Mouse (Mus musculus) retina, postnatal 1 day (tissue): ENCODE measurements around the gene Nol6.
A peak's percentile ranks its signal among the peaks of the same experiment; 100 is the strongest.
"Not testable (repeated sequence)": the region's sequence is repeated elsewhere in the genome, so short reads cannot be mapped to it uniquely, and the experiment has no call there.

Experiments used
- DNase-seq: peaks from one replicate; pipeline ENCODE4 v3.0.0-alpha.2; 2012

The Nol6 gene

GRCm38 (mm10) chr4:41116817-41117216 is 7.4 kb downstream of the Nol6 start:
- no peak for DNase-seq

- DNase-seq = no peak
Measured at GRCm38 (mm10) chr4:41115793-41116192, 8.5 kb downstream of the Nol6 start.

GRCm38 (mm10) chr4:41115074-41115473 is 9.2 kb downstream of the Nol6 start:
- DNase-seq = no peak

GRCm38 (mm10) chr4:41114358-41115070 is 9.7 kb downstream of the Nol6 start:
- no peak for DNase-seq

- no peak for DNase-seq
Measured at GRCm38 (mm10) chr4:41108717-41109425, 15.4 kb downstream of the Nol6 start.

- DNase-seq = peak; percentile 82
Measured at GRCm38 (mm10) chr4:41107440-41107839, 16.8 kb downstream of the Nol6 start.

- DNase-seq = no peak
Measured at GRCm38 (mm10) chr4:41102901-41103300, 21.4 kb downstream of the Nol6 start.

- no peak for DNase-seq
Measured at GRCm38 (mm10) chr4:41100986-41101385, 23.3 kb downstream of the Nol6 start.

GRCm38 (mm10) chr4:41098577-41098951 is 25.7 kb downstream of the Nol6 start:
- peak; percentile 40 for DNase-seq

GRCm38 (mm10) chr4:41097871-41098576 is 26.2 kb downstream of the Nol6 start, which contains the start of gene Aqp3:
TSS of gene Aqp3 (minus strand) at chr4:41098183.
- peak; percentile 59 for DNase-seq

GRCm38 (mm10) chr4:41097381-41097780 is 26.9 kb downstream of the Nol6 start:
- DNase-seq = no peak

GRCm38 (mm10) chr4:41096794-41097193 is 27.5 kb downstream of the Nol6 start:
- no peak for DNase-seq

- peak; percentile 63 for DNase-seq
Measured at GRCm38 (mm10) chr4:41096169-41096568, 28.1 kb downstream of the Nol6 start.

GRCm38 (mm10) chr4:41094361-41094760 is 29.9 kb downstream of the Nol6 start:
- peak; percentile 42 for DNase-seq

- DNase-seq = no peak
Measured at GRCm38 (mm10) chr4:41092958-41093357, 31.3 kb downstream of the Nol6 start.

- DNase-seq = no peak
Measured at GRCm38 (mm10) chr4:41091391-41091790, 32.9 kb downstream of the Nol6 start.

GRCm38 (mm10) chr4:41089705-41090104 is 34.5 kb downstream of the Nol6 start:
- no peak for DNase-seq

- no peak for DNase-seq
Measured at GRCm38 (mm10) chr4:41089189-41089588, 35.1 kb downstream of the Nol6 start.

- no peak for DNase-seq
Measured at GRCm38 (mm10) chr4:41087459-41088298, 36.6 kb downstream of the Nol6 start.

- DNase-seq = no peak
Measured at GRCm38 (mm10) chr4:41086947-41087346, 37.3 kb downstream of the Nol6 start.

GRCm38 (mm10) chr4:41084819-41085218 is 39.4 kb downstream of the Nol6 start:
- DNase-seq = no peak

GRCm38 (mm10) chr4:41082803-41083202 is 41.5 kb downstream of the Nol6 start:
- not testable (repeated sequence) for DNase-seq

- DNase-seq = no peak
Measured at GRCm38 (mm10) chr4:41081733-41082132, 42.5 kb downstream of the Nol6 start.
